Mouse (Mus musculus) neural tube, embryonic 14.5 days (tissue): ENCODE data around the gene Dclre1a. TPM values are rescaled to one million over a fixed set of nuclear protein-coding genes. Genes with fewer than 3 reads are reported as not detected.

Experiments
- ATAC-seq: fragments of 200-750 bp; cut with Nextera tagmentation; 2 replicates; pipeline ENCODE4 v1.8.0; 2017; ENCODE audit warnings: low read depth, mild to moderate bottlenecking, moderate TSS enrichment, moderate library complexity
- H3K27ac ChIP-seq: fragments of 300-500 bp; sonication (generic); 2 replicates; pipeline ENCODE4 v1.5.1; 2014; ENCODE audit warnings: low read depth, mild to moderate bottlenecking, control low read depth, low read length, moderate library complexity, mixed read lengths
- H3K27me3 ChIP-seq: fragments of 300-500 bp; sonication (generic); 2 replicates; pipeline ENCODE4 v1.6.1; 2014; ENCODE audit warnings: low read length; ENCODE audit not compliant: control insufficient read depth, insufficient read depth
- H3K36me3 ChIP-seq: fragments of 300-500 bp; sonication (generic); 2 replicates; pipeline ENCODE4 v1.6.1; 2014; ENCODE audit warnings: low read length, mixed read lengths; ENCODE audit not compliant: control insufficient read depth, insufficient read depth
- H3K4me1 ChIP-seq: fragments of 300-500 bp; sonication (generic); 2 replicates; pipeline ENCODE4 v1.6.1; 2014; ENCODE audit warnings: low read length; ENCODE audit not compliant: control insufficient read depth, insufficient read depth
- H3K4me2 ChIP-seq: fragments of 300-500 bp; sonication (generic); 2 replicates; pipeline ENCODE4 v1.6.1; 2014; ENCODE audit warnings: mild to moderate bottlenecking, low read depth, low read length, control low read depth
- H3K4me3 ChIP-seq: fragments of 300-500 bp; sonication (generic); 2 replicates; pipeline ENCODE4 v1.5.1; 2014; ENCODE audit warnings: low read depth, low read length, control low read depth, mixed read lengths
- H3K9ac ChIP-seq: fragments of 300-500 bp; sonication (generic); replicated peaks from 2 replicates; pipeline ENCODE4 v1.6.1; 2014; ENCODE audit warnings: low read depth, mild to moderate bottlenecking, control low read depth, low read length, mixed read lengths
- H3K9me3 ChIP-seq: fragments of 300-500 bp; sonication (generic); 2 replicates; pipeline ENCODE4 v1.6.1; 2016; ENCODE audit warnings: low read length; ENCODE audit not compliant: control insufficient read depth
- WGBS: fragments of 180-500 bp; shearing (Covaris S2); extraction: QIAGEN DNeasy Blood & Tissue Kit; methylation state at CpG from one replicate; pipeline ENCODE4 v1.1.7; 2014; 5-methylcytosine and 5-hydroxymethylcytosine counted together
- polyA plus RNA-seq: library from polyadenylated mRNA; unstranded; fragments of >200 nt; fragmentation: Nextera tagmentation; extraction: Ambion mirVana; gene quantifications from 2 replicates; pipeline ENCODE4 v1.2.1, GENCODE M21; 2014

The Dclre1a gene
- 11.4 TPM in 2 replicates for polyA plus RNA-seq

DNA sequence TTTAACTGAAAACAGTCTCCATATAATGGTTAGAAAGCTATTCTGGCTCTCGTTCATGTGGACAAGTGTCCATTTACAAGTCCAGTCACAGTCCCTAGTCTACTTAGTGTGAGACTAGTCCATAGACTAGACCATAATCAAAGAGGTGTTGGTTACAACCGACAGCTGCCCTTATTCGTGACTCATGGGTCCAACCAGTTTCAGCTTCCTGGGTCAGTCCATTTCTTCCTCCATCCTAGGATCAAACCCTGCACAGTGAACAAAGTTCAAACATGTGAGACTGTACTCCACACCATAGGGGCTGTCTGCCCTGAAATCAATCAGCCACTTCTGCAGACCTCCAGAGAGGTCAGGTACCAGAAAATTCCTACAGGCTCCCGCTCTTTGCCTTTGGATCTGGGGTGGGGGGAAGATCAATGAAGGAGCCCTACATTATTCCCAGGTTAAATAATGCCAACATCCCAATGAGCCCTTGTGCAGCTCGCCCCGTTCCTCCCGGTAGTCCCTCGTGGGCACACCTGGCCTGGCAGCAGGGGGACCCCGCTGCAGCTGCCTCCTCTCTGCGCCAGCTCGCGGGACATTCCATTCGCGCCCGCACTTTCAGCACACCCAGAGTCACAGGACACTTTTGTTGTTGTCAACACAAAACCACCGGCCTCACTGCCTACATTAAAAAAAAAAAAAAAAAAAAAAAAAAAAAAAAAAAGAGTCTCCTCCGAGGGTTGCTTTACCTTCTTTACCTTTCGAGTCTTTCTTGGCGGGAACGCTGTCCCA, at the start of gene Dclre1a:
Dclre1a (minus strand) TSS at position 767 of the 774 bp plus-strand sequence.
- Histone ChIP-seq H3K27me3 (peaks cover 4% of the 10 kb centered on the region; the same call in 1 of the 2 replicates), H3K4me2 (peak within 1 kb of the TSS; percentile 79), H3K4me3 (peak within 1 kb of the TSS; percentile 100), H3K27ac (peak within 1 kb of the TSS; percentile 92), H3K9ac (peak within 1 kb of the TSS; percentile 95), H3K36me3 (peaks cover 9% of the 10 kb centered on the region; the same call in 1 of the 2 replicates), H3K4me1 (peaks cover 19% of the 10 kb centered on the region), H3K9me3 (no peaks in the 10 kb centered on the region)
- ATAC-seq = peak; percentile 82
- 9% methylated on average over 20 of the region's 20 CpGs for WGBS

DNA sequence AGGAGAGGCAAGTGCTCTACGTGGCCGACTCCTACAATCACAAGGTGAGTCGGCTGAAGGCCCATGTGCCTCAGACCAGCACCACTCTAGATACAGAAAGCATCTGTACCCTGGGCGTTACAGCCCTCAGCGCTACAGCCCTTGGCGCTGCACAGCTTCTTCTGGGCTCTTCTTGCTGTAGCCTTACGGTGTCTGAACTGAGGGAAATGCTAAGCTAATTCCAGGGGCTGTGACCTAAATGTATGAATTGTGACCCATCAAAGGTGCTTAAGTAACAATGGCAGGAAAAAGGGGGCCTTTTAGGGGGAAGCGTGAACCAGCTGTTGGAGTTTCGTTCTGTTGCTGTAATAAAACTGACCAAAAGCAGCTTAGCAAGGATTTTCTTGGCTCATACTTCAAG, 44.5 kb upstream of the Dclre1a start:
- Histone ChIP-seq H3K9ac (no peak overlapping the region), H3K27ac (no peak overlapping the region), H3K4me1 (no peaks in the 10 kb centered on the region), H3K4me2 (no peak overlapping the region), H3K36me3 (peaks cover 40% of the 10 kb centered on the region), H3K9me3 (no peaks in the 10 kb centered on the region), H3K27me3 (no peaks in the 10 kb centered on the region), H3K4me3 (no peak overlapping the region)
- no peak for ATAC-seq
- 90% methylated on average over 9 of the region's 9 CpGs for WGBS

DNA sequence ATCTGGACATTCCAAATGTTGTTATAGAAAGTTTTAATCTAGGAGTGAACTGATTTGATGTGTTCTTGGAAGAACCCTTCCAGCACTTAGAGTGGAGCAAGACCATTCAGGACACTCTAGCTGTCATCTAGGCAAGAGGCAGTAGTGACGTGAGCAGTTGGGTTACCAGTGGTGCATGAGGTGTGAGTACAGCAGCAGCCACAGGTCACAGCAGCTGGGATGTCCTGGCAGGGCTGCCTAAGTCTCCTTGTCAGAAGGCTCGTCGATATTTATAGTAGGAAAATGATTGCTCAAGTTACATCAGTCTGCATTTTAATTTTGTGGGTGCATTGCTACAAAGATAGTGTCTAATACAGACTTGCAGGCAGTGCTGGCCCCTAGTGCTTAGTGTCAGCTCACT, 42.2 kb upstream of the Dclre1a start:
- Histone ChIP-seq H3K9ac (no peak overlapping the region), H3K36me3 (peaks cover 29% of the 10 kb centered on the region), H3K27ac (no peak overlapping the region), H3K9me3 (no peaks in the 10 kb centered on the region), H3K4me3 (no peak overlapping the region), H3K27me3 (no peaks in the 10 kb centered on the region), H3K4me2 (no peak overlapping the region), H3K4me1 (no peaks in the 10 kb centered on the region)
- ATAC-seq = no peak
- 98% methylated on average over 3 of the region's 3 CpGs for WGBS

DNA sequence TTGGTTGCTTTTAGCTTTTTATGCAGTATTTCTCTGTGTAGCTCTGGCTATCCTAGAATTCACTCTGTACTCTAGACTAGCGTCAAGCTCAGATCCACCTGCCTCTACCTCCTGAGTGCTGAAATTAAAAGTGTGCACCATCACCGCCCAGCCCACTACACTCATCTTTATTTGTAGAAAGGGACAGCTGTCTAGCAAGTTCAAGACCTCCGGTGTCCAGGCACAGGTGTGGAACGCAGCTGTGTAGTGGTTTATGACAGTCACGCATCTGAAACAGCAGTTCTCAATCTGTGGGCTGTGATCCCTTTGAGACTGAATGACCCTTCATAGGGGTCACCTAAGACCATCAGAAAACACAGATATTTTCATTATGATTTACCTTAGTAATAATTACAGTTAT, 41.4 kb upstream of the Dclre1a start:
- 94% methylated on average over 5 of the region's 5 CpGs for WGBS
- no peaks in the 10 kb centered on the region for H3K27me3 ChIP-seq
- no peak overlapping the region for H3K4me2 ChIP-seq
- H3K36me3 ChIP-seq = peaks cover 21% of the 10 kb centered on the region
- H3K9me3 ChIP-seq = no peaks in the 10 kb centered on the region
- H3K9ac ChIP-seq = no peak overlapping the region
- H3K27ac ChIP-seq = no peak overlapping the region
- H3K4me1 ChIP-seq = no peaks in the 10 kb centered on the region
- no peak for ATAC-seq
- no peak overlapping the region for H3K4me3 ChIP-seq

DNA sequence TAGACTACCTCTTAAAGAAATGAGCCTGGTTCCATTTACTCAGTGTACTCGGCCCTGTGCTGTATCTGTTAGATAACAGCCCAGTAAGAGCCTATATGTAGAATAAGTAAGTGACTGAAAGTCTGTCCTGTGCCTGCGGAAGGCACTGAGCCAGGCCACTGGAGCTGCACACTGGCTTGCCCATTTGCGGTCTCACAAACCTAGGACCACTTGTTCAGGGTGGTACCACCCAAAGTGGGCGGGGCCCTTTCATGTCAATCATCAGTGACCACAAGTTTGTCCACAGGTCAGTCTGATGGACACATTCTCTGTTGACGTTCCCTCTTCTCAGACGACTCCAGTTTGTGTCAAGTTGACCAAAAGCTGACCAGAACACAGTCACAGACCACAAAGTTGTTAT, 41.0 kb upstream of the Dclre1a start:
- ATAC-seq = no peak
- Histone ChIP-seq H3K27ac (no peak overlapping the region), H3K9me3 (no peaks in the 10 kb centered on the region), H3K27me3 (no peaks in the 10 kb centered on the region), H3K4me1 (no peaks in the 10 kb centered on the region), H3K4me3 (no peak overlapping the region), H3K9ac (no peak overlapping the region), H3K4me2 (no peak overlapping the region), H3K36me3 (peaks cover 21% of the 10 kb centered on the region)
- 96% methylated on average over 6 of the region's 6 CpGs for WGBS

DNA sequence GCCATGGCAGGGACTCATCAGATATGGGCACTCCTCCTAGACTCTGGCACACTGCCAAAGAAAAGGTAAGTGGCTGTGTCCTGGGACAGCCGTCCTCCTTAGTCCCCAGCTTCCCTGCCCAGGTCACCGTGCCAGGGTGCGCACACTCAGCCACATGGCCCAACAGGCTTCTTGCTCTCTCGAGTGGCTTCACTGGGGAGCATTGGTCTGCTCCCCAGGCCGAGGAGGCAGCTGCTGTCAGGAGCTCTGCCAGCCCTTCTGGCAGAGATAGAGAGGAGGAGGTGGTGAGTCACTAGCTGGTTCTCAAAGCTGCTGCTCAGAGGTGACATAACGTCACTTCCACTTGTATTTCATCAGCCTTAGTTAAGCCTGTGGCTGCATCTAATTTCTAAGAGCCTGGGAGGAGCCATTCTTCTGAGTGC, 40.2 kb upstream of the Dclre1a start:
- Histone ChIP-seq H3K9me3 (no peaks in the 10 kb centered on the region), H3K27me3 (no peaks in the 10 kb centered on the region), H3K4me1 (no peaks in the 10 kb centered on the region), H3K9ac (no peak overlapping the region), H3K4me3 (no peak overlapping the region), H3K27ac (no peak overlapping the region), H3K4me2 (no peak overlapping the region), H3K36me3 (peaks cover 17% of the 10 kb centered on the region)
- WGBS = 82% methylated on average over 6 of the region's 6 CpGs
- no peak for ATAC-seq

DNA sequence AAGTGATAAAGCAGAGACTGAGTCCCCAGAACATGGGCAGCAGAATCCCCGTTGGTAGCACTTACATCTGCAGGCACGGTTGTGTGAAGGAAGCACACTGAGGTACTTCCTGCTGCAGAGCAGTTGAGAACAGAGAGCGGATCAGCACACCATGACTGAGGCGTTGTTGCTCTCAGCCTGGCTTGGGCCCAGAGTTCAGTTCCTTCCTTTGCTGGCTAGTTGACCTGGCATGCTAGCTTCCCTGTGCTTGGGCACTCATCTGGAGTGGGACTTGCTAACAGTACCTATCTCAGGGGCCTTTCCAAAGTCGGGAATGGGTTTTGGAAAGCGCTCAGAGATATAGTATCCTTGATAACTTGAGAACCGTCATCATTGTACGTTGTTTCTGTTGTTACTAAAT, 38.3 kb upstream of the Dclre1a start:
- no peak overlapping the region for H3K4me2 ChIP-seq
- no peak for ATAC-seq
- H3K36me3 ChIP-seq = peaks cover 9% of the 10 kb centered on the region
- no peak overlapping the region for H3K27ac ChIP-seq
- no peaks in the 10 kb centered on the region for H3K4me1 ChIP-seq
- no peaks in the 10 kb centered on the region for H3K27me3 ChIP-seq
- no peaks in the 10 kb centered on the region for H3K9me3 ChIP-seq
- 86% methylated on average over 8 of the region's 8 CpGs for WGBS
- no peak overlapping the region for H3K4me3 ChIP-seq
- H3K9ac ChIP-seq = no peak overlapping the region

DNA sequence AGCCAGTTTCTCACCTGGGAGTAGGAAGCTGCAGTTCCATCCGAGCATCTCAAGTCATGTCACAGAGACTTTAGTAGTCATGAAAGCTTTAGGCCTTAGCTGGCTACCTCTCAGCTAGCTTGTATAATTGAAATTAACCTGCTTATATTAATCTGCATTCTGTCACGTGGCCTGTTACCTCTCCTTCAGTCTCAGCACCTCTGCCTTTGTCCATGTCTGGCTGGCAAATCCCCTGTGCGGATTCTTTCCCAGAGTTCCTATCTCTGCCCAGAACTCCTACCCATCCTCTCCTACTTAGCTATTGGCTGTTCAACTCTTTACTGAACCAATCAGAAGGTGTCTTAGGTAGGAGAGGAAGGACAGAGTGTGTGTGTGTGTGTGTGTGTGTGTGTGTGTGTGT, 36.3 kb upstream of the Dclre1a start:
- Histone ChIP-seq H3K27ac (no peak overlapping the region), H3K4me3 (no peak overlapping the region), H3K4me1 (no peaks in the 10 kb centered on the region), H3K9me3 (no peaks in the 10 kb centered on the region), H3K36me3 (peaks cover 9% of the 10 kb centered on the region), H3K27me3 (no peaks in the 10 kb centered on the region), H3K4me2 (no peak overlapping the region), H3K9ac (no peak overlapping the region)
- 91% methylated on average over 3 of the region's 3 CpGs for WGBS
- no peak for ATAC-seq

DNA sequence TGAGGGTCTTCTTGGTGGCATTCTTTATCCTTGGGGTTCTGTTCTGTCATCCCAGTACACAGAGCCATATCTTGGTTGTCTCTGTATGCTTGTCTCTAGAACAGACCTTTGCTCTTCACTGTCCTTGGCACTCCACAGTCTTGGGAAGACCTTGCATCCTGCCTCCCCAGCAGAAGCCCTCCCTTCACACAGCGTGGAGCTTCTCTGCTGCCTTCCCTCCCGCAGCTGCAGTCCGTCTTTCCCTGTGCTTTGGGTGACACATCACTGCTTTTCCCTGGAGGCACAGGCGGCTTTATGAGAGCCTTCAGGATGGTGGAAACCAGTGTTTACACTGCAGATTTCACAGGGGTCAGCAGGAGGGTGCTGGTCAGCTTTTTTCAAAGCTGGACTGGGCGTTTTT, 35.8 kb upstream of the Dclre1a start:
- Histone ChIP-seq H3K9me3 (no peaks in the 10 kb centered on the region), H3K36me3 (peaks cover 6% of the 10 kb centered on the region), H3K9ac (no peak overlapping the region), H3K4me2 (no peak overlapping the region), H3K4me1 (no peaks in the 10 kb centered on the region), H3K27me3 (no peaks in the 10 kb centered on the region), H3K27ac (no peak overlapping the region), H3K4me3 (no peak overlapping the region)
- 70% methylated on average over 5 of the region's 5 CpGs for WGBS
- no peak for ATAC-seq
